Mouse (Mus musculus) bone marrow, adult 2 months (tissue): Measurements from ENCODE around the gene Aco2.

Source experiments
- CTCF ChIP-seq: fragments of 200-500 bp; IDR thresholded peaks from 2 replicates; pipeline ENCODE4 v1.5.1; 2011; ENCODE audit warnings: low read length, control low read depth; ENCODE audit not compliant: control insufficient read depth, insufficient read depth
- POLR2A ChIP-seq: fragments of 200-500 bp; IDR thresholded peaks from 2 replicates; pipeline ENCODE4 v1.6.1; 2011; ENCODE audit warnings: low read depth, mild to moderate bottlenecking, control low read depth, low read length, borderline replicate concordance; ENCODE audit not compliant: control insufficient read depth

- TF ChIP-seq POLR2A (no peak), CTCF (no peak)
Measured at GRCm38 (mm10) chr15:81955414-81955813, 83.3 kb downstream of the Aco2 start.
